Mouse (Mus musculus) erythroid progenitor cell, adult 5-6 weeks (primary cell): ENCODE data around the gene Atg5. TPM values are rescaled to one million over a fixed set of nuclear protein-coding genes. Genes with fewer than 3 reads are reported as not detected.

Experiments
- ATAC-seq: replicated peaks from 2 replicates; pipeline ENCODE4 v1.8.0; 2016; ENCODE audit warnings: moderate number of reproducible peaks, mild to moderate bottlenecking, moderate TSS enrichment, inconsistent platforms; ENCODE audit not compliant: poor library complexity, low FRiP score, severe bottlenecking
- total RNA-seq, 2 experiments: library from RNA; stranded (forward) in 1 of 2; stranded (reverse) in 1 of 2; fragments of 150-400 nt in 1 of 2; fragments of 186-747, 209-891 nt in 1 of 2; gene quantifications; 2 replicates each; pipeline versions ENCODE4 v1.2.3 to v1.2.4; 2015 to 2017; ENCODE audit warnings: low replicate concordance in 2 of 2

The Atg5 gene
- total RNA-seq, 2 experiments from 2014 or later: 7.5 to 11.3 TPM

GRCm38 (mm10) chr10:44308280-44308679, 40.1 kb downstream of the Atg5 start:
- ATAC-seq: no peak

DNA sequence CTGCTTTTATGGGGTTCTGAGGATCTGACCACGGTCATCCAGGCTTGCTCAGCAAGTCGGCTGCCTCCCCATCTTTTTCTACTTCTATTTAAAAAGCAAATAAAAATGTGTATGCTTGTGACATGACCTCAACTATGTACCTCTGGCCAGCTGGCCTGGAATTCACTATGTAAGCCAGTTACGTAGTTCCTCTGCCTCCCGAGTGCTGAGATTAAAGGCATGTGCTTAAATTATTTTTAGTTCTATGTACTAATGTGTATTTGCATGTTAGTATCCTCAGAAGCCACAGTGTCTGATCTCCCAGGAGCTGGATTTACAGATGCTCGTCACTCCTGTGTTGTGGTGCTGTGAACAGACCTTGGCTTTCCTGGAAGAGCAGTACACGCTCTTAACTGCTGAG, 41.1 kb downstream of the Atg5 start:
- ATAC-seq: no peak

- no peak for ATAC-seq
Measured at GRCm38 (mm10) chr10:44315276-44315675, 47.1 kb downstream of the Atg5 start.

GRCm38 (mm10) chr10:44316280-44317270, 48.4 kb downstream of the Atg5 start:
- ATAC-seq: no peak

DNA sequence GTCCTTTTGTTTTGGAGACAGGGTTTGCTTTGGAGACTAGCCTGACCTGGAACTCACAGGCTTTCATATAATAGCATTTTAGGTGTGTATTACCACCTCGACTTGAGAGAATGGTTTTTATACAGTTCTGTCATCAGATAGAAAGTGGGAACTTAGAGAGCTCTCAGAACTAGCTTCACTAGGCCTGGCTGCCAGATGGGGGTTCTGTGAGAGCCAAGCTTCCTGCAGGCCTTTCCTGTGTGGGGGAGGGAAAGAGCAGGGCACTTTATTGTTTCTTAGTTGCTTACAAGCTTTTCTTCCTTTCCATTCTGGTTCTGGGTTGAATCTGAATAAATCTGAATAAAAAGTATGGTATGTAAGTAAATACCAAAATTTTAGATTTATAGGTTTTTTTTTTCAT, 54.0 kb downstream of the Atg5 start:
- no peak for ATAC-seq

GRCm38 (mm10) chr10:44323070-44323775, 55.1 kb downstream of the Atg5 start:
- no peak for ATAC-seq

DNA sequence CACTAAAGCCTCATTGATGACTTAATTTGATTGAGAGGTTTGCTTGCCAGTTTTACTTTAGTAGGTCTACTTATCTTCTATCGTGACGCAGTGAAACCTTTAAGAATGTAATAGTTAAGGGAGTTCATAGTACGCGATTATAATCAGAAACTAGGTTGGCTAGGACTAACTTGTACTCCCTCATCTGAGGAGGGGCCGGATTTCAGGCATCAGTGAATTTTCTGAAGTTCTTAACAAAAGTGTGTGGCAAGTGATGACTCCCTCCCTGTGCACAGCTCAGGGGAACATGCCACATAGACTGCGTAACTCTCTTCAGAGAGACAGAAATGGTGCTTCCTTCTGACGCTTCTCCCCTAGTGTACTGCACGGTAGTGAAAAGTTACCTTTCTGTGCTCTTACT, 55.7 kb downstream of the Atg5 start:
- ATAC-seq: no peak

- no peak for ATAC-seq
Measured at GRCm38 (mm10) chr10:44325551-44326500, 57.7 kb downstream of the Atg5 start.

DNA sequence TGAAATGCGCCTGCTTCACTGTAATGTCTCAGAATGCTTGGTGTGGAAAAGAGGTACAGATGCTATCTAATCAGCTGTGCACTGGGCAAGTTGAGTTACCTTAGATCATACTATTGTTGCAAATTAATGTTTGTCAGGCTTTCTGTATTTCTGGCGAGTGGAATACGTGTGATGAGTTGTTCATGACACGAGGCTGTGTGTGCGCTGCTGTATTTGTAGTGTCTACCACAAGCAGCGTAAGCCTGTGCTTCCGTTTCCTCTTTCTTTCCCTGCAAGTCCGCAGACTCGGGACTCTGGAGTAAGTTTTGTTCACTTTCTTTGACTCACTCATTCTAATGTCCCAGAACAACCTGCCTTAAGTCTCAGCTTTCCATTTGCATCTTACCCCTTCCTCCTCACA, 58.9 kb downstream of the Atg5 start:
- no peak for ATAC-seq

DNA sequence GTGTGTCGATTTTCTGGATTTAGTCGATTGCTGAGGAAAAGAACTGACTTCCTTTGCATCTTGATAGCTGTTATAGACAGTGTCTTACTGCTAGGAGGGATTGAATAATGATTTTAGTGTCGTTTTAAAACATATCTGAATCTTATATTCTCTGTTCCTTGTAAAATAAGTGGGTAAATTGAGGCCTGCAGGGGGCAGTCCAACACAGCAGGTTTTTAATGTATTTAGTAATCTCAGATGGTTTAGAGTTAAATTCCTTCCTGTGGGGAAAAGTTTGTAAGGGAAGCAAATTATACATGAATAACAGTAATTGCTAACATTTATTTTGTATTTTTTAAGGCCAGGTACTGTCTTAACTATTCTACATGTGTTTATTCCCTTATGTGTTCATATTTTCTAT, 60.2 kb downstream of the Atg5 start:
- no peak for ATAC-seq

DNA sequence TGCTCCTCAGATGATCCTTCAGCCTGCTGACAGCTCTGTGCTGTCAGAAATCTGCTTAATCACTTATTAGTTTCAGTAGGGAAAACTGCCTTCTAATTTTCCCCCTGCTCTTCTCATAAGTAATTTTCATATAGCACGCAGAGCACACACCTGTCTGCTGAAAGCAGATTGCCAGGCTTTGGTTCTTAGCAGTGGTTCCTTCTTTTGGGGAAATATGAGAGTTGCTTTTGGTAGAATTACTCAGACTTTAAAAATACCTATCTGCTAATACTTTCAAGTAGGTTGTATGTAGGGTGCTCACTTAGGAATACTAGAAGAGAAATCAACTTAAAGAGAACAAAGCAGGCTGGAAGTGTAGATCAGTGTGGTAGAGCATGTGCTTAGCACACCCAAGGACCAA, 62.6 kb downstream of the Atg5 start:
- ATAC-seq: no peak

GRCm38 (mm10) chr10:44331469-44331868, 63.3 kb downstream of the Atg5 start:
- no peak for ATAC-seq

DNA sequence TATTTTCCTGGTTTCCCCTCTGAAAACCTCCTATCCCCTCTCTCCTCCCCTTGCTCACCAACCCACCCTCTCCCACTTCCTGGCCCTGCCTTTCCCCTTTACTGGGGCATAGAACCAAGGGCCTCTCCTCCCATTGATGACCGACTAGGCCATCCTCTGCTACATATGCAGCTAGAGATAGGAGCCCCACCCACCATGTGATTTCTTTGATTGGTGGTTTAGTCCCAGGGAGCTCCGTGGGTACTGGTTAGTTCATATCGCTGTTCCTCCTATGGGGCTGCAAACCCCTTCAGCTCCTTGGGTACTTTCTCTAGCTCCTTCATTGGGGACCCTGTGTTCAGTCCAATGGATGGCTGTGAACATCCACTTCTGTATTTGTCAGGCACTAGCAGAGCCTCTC, 64.5 kb downstream of the Atg5 start:
- 0 out of 2 replicates have a peak, but pooled peaks have one; percentile 49 for ATAC-seq

GRCm38 (mm10) chr10:44336641-44337382, 68.7 kb downstream of the Atg5 start:
- peak; percentile 37; the same call in 1 of the 2 replicates for ATAC-seq

- no peak for ATAC-seq
Measured at GRCm38 (mm10) chr10:44338571-44338970, 70.4 kb downstream of the Atg5 start.

DNA sequence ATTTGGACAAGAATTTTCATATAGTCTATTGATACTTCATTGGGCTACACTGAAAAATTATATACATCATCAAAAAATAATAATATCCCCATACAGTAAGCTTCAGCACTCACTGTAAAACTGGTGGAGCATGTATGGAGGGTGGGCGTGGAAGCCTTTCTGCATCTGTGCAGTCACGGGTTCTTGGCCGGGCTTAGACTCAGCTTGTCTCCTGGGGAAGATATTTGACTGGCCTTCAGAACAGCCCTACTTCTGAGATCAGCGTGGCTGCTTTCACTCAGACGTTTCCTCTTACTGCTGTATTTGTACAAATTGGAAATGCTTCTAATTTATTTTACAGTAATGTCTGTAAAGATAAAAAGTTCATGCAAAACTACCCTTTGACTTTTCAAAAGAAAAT, 71.2 kb downstream of the Atg5 start:
- no peak for ATAC-seq

GRCm38 (mm10) chr10:44340928-44341327, 72.8 kb downstream of the Atg5 start:
- no peak for ATAC-seq

GRCm38 (mm10) chr10:44341826-44342521, 73.8 kb downstream of the Atg5 start:
- no peak for ATAC-seq

DNA sequence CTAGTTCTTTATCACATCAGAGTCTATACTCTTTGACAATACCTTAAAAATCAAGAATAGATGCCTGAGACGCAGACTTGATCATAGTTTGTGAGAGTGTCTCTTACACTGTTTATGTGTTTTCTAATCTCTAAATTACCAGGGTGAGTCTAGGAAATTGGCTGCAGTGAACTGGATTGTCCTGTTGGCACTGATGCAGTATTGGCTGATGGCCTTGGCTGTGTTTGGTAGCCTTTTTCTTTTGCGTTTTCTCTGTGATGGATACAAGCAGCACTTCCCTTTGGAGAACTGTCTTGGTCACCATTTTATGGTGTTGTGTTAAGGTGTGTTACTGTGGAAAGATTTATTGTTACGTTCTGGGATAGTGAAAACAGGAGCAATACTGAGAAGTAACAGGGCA, 75.2 kb downstream of the Atg5 start:
- no peak for ATAC-seq
